Comparison of ENCODE assay signal across 15 mouse cellular contexts in the genomic region with DNA sequence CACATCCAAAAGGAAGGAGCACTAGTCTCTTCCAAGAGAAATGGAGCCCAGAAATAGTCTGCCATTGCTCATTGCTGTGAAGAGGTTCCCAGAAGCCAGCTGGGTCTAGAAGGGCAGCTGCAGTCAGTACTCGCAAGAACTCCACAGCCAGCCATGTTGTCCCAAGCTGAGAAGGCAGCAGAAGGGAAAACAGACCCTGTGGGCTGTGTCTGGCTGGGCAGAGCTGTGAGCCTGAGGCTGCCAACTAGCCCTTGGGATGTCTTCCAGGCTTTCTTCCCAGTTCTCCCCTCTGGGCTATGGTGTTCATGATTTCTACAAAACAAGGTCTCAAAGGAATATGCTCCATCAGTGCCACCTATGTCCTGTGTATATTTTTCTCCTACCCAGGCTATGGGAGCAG.
DNase-seq lines count a peak whose midpoint lies in the region; ATAC-seq and TF ChIP-seq lines count a peak whose summit lies in the region.
"Had no signal": no experiment of that assay in that cellular context is flagged by ENCODE, and none has a peak within 500 bp of the region (broad histone marks: within the 10 kb centered on the region; RNA-seq: fewer than 3 reads in every experiment).

No protein-coding gene starts in this region.

- no peak; the same call in 1 of the 2 replicates for ATAC-seq in cerebellum, adult (ENCODE audit: insufficient number of reproducible peaks, low FRiP score, low TSS enrichment)
- peak; percentile 53 for ATAC-seq in forebrain, postnatal 0 days
- no peak for ATAC-seq in forebrain, embryonic 11.5 days (replicated peaks; ENCODE audit: low FRiP score)
- ATAC-seq: intestine, embryonic 15.5 days had no signal

- no peaks in the 10 kb centered on the region for H3K4me1 ChIP-seq in forebrain, postnatal 0 days (ENCODE audit: insufficient read depth)
- no peaks in the 10 kb centered on the region for H3K4me1 ChIP-seq in forebrain, embryonic 11.5 days (replicated peaks; ENCODE audit: control insufficient read depth, insufficient read depth, low read length)
- H3K4me1 ChIP-seq: heart, embryonic 12.5 days had no signal

- intact Hi-C loops in left cerebral cortex, postnatal 4 days (cut with DNase I): loop anchor here (10.0 kb wide), 1 partner anchor 59 kb away; no protein-coding TSS in a partner anchor
- intact Hi-C loops in left cerebral cortex, postnatal 36 days (cut with DNase I): no loop called here

- no peaks in the 10 kb centered on the region for H3K27me3 ChIP-seq in forebrain, postnatal 0 days (ENCODE audit: insufficient read depth, low read length)
- H3K27me3 ChIP-seq in forebrain, embryonic 11.5 days (ENCODE audit: control insufficient read depth, insufficient read depth, low read length): no peaks in the 10 kb centered on the region
- H3K27me3 ChIP-seq: embryonic facial prominence, embryonic 12.5 days; heart, embryonic 12.5 days; intestine, embryonic 15.5 days had no signal

- no peaks in the 10 kb centered on the region for H3K9me3 ChIP-seq in forebrain, postnatal 0 days (ENCODE audit: low read length)
- H3K9me3 ChIP-seq in forebrain, embryonic 11.5 days (ENCODE audit: control insufficient read depth, low read length): no peaks in the 10 kb centered on the region
- H3K9me3 ChIP-seq: embryonic facial prominence, embryonic 12.5 days; heart, embryonic 12.5 days; hindbrain, embryonic 10.5 days; intestine, embryonic 15.5 days had no signal

- no peak overlapping the region for H3K27ac ChIP-seq in forebrain, postnatal 0 days (ENCODE audit: low read depth, low read length)
- no peak overlapping the region for H3K27ac ChIP-seq in forebrain, embryonic 11.5 days (ENCODE audit: low read depth, low read length)
- H3K27ac ChIP-seq: embryonic facial prominence, embryonic 12.5 days; gastrocnemius, adult 2 months; hindbrain, embryonic 14.5 days; intestine, embryonic 15.5 days had no signal

- H3K4me3 ChIP-seq in forebrain, postnatal 0 days (ENCODE audit: low read depth, low read length): no peak overlapping the region
- no peak overlapping the region for H3K4me3 ChIP-seq in forebrain, embryonic 11.5 days (ENCODE audit: low read depth, low read length)
- H3K4me3 ChIP-seq: embryonic facial prominence, embryonic 12.5 days; gastrocnemius, adult 2 months; heart, embryonic 12.5 days; hindbrain, embryonic 10.5 days; intestine, embryonic 15.5 days had no signal

- no peaks in the 10 kb centered on the region for H3K36me3 ChIP-seq in forebrain, postnatal 0 days (ENCODE audit: insufficient read depth)
- H3K36me3 ChIP-seq in forebrain, embryonic 11.5 days (ENCODE audit: control insufficient read depth, insufficient read depth, low read length): no peaks in the 10 kb centered on the region
- H3K36me3 ChIP-seq: embryonic facial prominence, embryonic 12.5 days; hindbrain, embryonic 10.5 days; intestine, embryonic 15.5 days had no signal

- no peak for TF ChIP-seq CTCF in forebrain, postnatal 0 days (IDR thresholded peaks at IDR 0.05; ENCODE audit: low read depth)

- no peak overlapping the region for H3K4me2 ChIP-seq in forebrain, postnatal 0 days (ENCODE audit: low read depth)
- H3K4me2 ChIP-seq in forebrain, embryonic 11.5 days (ENCODE audit: low read depth, low read length, severe bottlenecking): no peak overlapping the region
- H3K4me2 ChIP-seq: embryonic facial prominence, embryonic 12.5 days; heart, embryonic 12.5 days; hindbrain, embryonic 14.5 days; intestine, embryonic 15.5 days had no signal

- WGBS in forebrain, postnatal 0 days: 55% methylated on average over 1 of the region's 1 CpGs
- 100% methylated on average over 1 of the region's 1 CpGs for WGBS in forebrain, embryonic 11.5 days

- H3K9ac ChIP-seq in forebrain, postnatal 0 days: no peak overlapping the region
- H3K9ac ChIP-seq in forebrain, embryonic 11.5 days (ENCODE audit: low read length): no peak overlapping the region
- H3K9ac ChIP-seq: embryonic facial prominence, embryonic 12.5 days; heart, embryonic 12.5 days; hindbrain, embryonic 14.5 days; intestine, embryonic 15.5 days had no signal

- peak; percentile 53 to 62 for DNase-seq in cerebellum, postnatal 10 days
- DNase-seq in forebrain, postnatal 0 days: peak; percentile 33
- DNase-seq in forebrain, embryonic 11.5 days (ENCODE audit: low spot score): no peak
- DNase-seq in left cerebral cortex, postnatal 4 days: peak; percentile 43
- no peak for DNase-seq in left cerebral cortex, postnatal 36 days (ENCODE audit: low spot score in 2 of 2)
- DNase-seq: adrenal gland, adult 8-10 months; gastrocnemius, adult 2 months; gastrocnemius, postnatal 25 days; kidney, adult 18-20 months had no signal

Comparison
In these comparisons a context has a peak if more than half of its experiments do, and no peak if none do; other contexts are left out.
1. DNase-seq: peak in cerebellum, postnatal 10 days (2 of 2), forebrain, postnatal 0 days (single experiment) and left cerebral cortex, postnatal 4 days (single experiment); none in forebrain, embryonic 11.5 days (single experiment) and left cerebral cortex, postnatal 36 days (0 of 2).